Mouse (Mus musculus): ENCODE results near the gene Neurod2. TPM values are rescaled to one million over a fixed set of nuclear protein-coding genes. Genes with fewer than 3 reads are reported as not detected.

Neurod2 gene
- total RNA-seq, 2 experiments from 2014 or later = 57.3 to 64.3 TPM

DNA sequence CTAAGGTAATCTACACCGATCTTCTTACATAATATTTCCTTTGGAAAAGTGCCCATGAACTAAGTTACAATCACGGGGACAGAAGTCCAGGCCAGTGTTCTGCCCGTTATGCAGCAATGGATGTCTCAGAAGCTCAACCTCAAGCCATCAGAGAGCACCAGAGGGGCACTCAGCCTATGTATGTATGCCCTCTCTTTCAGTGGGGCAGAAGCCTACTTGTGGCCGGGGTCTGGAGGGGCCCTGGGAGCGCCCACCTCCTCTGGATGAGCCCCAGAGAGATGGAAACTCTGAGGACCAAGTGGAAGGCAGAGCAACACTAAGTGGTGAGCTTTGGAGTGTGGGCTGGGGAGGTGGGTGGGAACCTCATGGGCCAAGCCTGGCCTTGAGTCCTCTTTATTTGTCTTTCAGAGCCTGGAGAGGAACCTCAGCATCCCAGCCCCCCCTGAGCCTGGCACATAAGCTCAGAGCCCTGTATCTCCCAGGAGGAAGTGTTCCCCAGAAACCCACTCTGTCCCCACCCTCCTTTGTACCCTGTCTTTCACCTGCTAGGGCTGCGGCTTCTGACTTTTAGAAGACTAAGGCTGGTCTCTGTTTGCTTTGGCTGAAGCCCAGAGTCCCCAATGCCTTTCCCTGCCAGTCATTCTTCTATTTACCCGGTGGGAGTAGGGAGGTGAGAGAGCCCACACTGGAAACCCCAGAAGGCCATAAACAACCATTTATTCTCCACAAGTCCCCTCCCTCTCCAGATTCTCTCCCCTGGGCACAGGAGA lies 27.4 kb upstream of the Neurod2 start:
- no peak for DNase-seq (ENCODE audit: low spot score in 2 of 2)
- intact Hi-C loops (cut with DNase I) = no loop called here

GRCm38 (mm10) chr11:98355732-98356299 lies 26.4 kb upstream of the Neurod2 start:
- peak; percentile 60 to 80 for DNase-seq (ENCODE audit: low spot score in 2 of 2)
- intact Hi-C loops (cut with DNase I) = no loop called here

- intact Hi-C loops (cut with DNase I) = no loop called here
- peak in 1 of 2 experiments; percentile 83 for DNase-seq (ENCODE audit: low spot score in 2 of 2)
Measured at GRCm38 (mm10) chr11:98354445-98354844, 25.0 kb upstream of the Neurod2 start.

DNA sequence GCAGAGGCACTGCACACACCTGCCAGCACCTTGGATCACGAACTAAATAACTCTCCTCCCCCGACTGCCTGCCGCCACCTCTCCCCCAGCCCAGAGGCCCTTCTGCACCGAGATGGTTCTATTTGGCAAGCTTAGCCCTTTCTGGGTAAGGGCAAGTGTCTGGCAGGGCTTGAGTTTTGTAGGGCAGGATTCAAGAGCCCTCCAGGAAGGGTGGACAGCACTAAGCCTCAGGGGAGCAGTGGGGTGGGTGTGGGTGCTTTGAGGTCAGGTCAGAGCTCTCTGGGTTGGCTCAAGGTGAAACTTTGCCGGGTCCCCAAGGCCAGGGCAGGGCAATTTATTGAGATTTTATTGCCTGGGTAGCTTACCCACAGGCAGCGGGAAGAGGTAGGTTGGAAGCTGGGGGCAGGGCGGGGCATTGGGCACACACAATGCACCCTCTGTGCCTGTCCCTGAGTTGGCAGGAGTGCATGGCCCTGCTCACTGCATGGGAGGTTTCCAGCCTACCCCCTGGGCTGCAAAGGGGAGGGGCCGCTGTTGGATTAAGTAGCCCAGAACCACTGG lies 24.3 kb upstream of the Neurod2 start:
- intact Hi-C loops (cut with DNase I) = no loop called here
- peak in 1 of 2 experiments; percentile 70 for DNase-seq (ENCODE audit: low spot score in 2 of 2)

- DNase-seq (ENCODE audit: low spot score in 2 of 2) = no peak
- intact Hi-C loops (cut with DNase I) = no loop called here
Measured at GRCm38 (mm10) chr11:98352272-98352990, 23.0 kb upstream of the Neurod2 start.

- no peak for DNase-seq (ENCODE audit: low spot score in 2 of 2)
- intact Hi-C loops (cut with DNase I) = no loop called here
Measured at GRCm38 (mm10) chr11:98349308-98349707, 19.9 kb upstream of the Neurod2 start.

DNA sequence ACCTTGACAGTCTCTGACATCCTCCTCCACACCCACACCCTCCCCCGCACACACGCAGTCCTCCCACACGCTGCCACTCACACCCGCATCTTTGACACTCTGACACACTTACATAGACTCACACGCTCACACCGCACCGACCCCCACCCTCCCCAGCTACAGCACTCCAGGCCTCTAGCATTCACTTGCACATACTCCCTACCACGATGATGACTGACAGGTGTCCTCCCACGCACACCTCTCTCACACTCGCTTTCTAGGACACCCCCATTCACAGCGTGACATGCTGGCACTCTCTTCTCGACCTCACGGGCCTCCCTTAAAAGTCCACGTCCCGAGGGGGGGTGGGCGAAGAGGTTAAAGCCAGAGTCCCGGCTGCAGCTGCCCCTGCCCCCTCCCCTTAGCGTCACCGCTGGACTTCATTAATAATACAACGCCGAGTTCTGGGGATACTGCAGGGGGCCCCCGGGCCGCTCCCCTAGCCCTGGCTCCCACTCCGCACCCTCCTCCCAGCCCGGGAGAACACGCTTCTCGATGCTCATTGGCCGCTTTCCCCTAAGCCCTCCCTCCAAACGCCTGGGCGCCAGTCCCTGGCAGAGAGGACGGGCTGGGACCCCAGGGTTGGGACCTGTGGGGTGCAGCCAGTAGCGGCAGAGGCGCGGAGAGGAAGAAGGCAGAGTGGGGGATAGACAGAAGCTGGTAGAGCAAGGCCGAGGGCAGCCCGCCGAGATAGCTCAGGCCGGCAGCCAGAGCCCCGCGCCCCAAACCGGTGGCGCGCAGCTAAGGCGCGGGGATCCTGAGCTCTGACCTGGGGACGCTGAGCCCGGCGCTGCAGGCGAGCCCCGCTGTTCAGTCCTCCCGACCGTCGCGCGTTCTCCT lies 18.9 kb upstream of the Neurod2 start, which contains the start of gene Ppp1r1b:
TSS of gene Ppp1r1b (plus strand) at position 322 of the 879 bp plus-strand sequence.
- intact Hi-C loops (cut with DNase I) = no loop called here
- peak; percentile 72 to 76 for DNase-seq (ENCODE audit: low spot score in 2 of 2)

DNA sequence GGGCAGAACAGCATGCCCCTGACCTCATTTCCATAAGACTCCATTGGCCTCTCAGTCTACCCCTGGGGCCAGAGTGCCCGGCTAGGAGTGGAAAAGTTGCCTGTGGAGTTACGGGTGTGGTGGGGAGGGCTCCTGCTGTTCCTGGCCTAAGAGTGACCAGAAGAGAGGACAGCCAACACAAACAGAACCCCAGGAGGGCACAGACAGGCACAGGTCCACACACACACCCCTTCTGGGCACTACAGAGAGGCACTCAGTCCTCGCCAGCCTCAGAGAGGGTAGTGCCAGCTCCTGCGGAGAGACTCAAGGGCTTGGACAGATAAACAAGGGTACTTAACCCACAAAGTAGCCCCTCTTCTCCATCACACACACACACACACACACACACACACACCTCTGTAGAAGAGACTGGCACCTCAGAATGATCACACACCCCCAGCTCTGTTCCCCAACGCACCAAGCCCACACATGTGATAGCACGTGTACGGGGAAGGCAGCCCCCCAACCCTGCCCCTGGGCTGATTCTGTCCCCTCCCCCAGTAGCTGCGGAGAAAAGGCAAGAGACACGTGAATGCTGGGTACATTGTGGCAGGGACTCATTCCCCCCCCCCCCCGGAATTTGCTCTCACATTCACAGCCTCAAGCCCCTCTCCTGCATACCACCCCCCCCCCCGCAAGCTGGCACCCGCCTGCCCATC lies 18.1 kb upstream of the Neurod2 start:
- DNase-seq (ENCODE audit: low spot score in 2 of 2) = no peak
- intact Hi-C loops (cut with DNase I) = no loop called here

- DNase-seq (ENCODE audit: low spot score in 2 of 2) = peak in 1 of 2 experiments; percentile 59
- intact Hi-C loops (cut with DNase I) = no loop called here
Measured at GRCm38 (mm10) chr11:98346168-98346567, 16.7 kb upstream of the Neurod2 start.

DNA sequence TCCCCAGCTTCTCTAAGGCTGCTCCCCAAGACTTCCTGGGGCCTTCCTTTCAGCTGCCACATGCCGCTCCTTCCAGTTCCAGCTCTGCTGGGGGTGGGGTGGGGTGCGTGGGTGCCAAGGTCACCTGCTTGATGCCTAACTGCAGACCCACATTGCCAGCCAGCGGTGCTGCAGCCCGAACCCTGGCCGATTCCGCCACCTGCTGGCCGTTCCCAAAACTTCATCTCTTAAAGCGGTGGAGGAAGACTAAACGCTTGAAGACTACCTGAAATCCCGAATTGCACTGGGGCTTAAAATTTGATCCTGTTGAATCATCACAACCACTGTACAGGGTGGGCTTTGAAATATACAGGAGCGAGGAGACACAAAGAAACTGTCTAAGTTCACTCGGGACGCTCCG lies 15.8 kb upstream of the Neurod2 start:
- intact Hi-C loops (cut with DNase I) = no loop called here
- peak; percentile 80 to 88 for DNase-seq (ENCODE audit: low spot score in 2 of 2)

DNA sequence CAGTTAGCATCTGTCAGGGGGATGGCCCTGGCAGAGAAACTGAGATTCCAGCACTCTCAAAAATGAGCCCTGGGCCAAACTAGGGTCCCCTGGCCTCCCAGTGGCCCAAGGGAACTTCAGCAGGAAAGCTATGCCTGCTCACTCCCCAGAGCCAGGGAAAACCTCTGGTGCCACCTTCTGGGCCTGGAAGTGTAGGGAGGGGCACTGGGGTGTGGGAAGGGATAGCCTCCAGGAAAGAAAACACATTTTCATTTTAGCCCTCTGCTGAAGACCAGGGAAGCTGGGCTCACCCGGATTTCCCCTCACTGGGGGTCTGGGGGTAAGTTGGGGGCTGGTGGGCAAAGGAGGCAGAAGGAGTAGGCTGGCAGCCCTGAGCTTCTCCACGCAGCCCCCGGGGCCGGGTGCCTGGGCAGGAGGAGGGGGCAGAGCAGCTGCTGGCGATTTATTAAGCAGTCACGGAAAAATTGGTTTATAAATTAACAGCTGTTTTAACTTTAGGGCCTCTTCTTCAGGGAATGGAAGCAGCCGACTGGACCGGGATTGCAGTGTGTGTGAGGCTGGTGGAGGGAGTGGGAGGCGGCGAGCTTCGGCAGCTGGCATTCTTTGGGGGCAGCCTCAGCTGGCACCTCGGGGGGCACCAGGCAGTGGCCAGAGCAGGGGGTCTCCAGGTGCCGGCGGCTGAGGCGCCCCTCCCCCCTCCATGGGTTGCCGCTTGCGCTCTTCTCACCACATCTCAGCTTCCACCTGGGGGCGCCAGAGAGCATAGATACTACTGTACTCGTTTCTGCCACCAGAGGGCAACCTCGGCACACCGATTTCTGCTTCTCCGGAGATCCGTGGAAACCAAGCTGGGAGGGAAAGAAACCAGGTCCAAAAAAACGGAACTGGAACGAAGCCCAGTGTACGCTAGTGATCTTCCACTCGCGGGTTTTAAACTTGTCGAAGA lies 12.8 kb upstream of the Neurod2 start:
- intact Hi-C loops (cut with DNase I) = loop anchor here (1.0 to 5.0 kb wide), 5 partner anchors 31 to 115 kb away; partner anchors contain the start of gene Mien1
- DNase-seq (ENCODE audit: low spot score in 2 of 2) = peak; percentile 98

GRCm38 (mm10) chr11:98341174-98341573 lies 11.7 kb upstream of the Neurod2 start:
- intact Hi-C loops (cut with DNase I) = loop anchor here (5.0 kb wide), 1 partner anchor 96 kb away; the partner anchor contains the start of gene Mien1
- no peak for DNase-seq (ENCODE audit: low spot score in 2 of 2)

- no peak for DNase-seq (ENCODE audit: low spot score in 2 of 2)
- intact Hi-C loops (cut with DNase I) = loop anchor here (5.0 kb wide), 1 partner anchor 97 kb away; the partner anchor contains the start of gene Mien1
Measured at GRCm38 (mm10) chr11:98340597-98340996, 11.1 kb upstream of the Neurod2 start.

- intact Hi-C loops (cut with DNase I) = loop anchor here (5.0 kb wide), 1 partner anchor 98 kb away; the partner anchor contains the start of gene Mien1
Measured at GRCm38 (mm10) chr11:98339679-98340287, 10.3 kb upstream of the Neurod2 start.

GRCm38 (mm10) chr11:98339071-98339501 lies 9.6 kb upstream of the Neurod2 start:
- DNase-seq (ENCODE audit: low spot score in 2 of 2) = peak in 1 of 2 experiments; percentile 53
- intact Hi-C loops (cut with DNase I) = no loop called here

More at GRCm38 (mm10) chr11:98339679-98340287, 10.3 kb upstream of the Neurod2 start:
- DNase-seq (ENCODE audit: low spot score in 2 of 2) = no peak

GRCm38 (mm10) chr11:98338507-98338961 lies 9.1 kb upstream of the Neurod2 start:
- intact Hi-C loops (cut with DNase I) = no loop called here
- DNase-seq (ENCODE audit: low spot score in 2 of 2) = peak; percentile 85 to 91

Data from left cerebral cortex, postnatal 25 days (tissue).